Mouse (Mus musculus) cerebellum, adult 11-12 months (tissue): ENCODE measurements around the gene Art2b.
A peak's percentile ranks its signal among the peaks of the same experiment; 100 is the strongest.
"Not testable (repeated sequence)": the region's sequence is repeated elsewhere in the genome, so short reads cannot be mapped to it uniquely, and the experiment has no call there.

Experiments
- DNase-seq: peaks from one replicate; pipeline ENCODE4 v3.0.0; 2022

Gene Art2b

DNA sequence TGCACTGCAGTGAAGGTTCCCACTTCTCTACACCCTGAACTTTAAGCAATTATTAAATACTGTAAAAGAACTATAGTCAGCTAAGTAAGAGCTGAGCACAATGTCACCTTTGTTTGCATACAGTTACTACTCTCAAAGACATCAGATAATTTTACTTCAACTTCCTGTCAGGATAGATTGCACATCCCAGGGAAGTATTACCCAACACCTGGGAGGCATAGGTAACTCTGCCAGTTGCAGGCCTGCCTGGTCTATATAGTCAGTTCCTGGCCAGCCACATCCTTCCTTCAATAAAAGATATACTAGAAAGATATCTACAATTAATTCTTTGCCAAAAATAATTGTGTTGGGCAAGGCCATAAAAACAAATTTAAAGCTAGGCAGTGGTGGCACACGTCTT is 28.0 kb downstream of the Art2b start:
- DNase-seq: no peak

DNA sequence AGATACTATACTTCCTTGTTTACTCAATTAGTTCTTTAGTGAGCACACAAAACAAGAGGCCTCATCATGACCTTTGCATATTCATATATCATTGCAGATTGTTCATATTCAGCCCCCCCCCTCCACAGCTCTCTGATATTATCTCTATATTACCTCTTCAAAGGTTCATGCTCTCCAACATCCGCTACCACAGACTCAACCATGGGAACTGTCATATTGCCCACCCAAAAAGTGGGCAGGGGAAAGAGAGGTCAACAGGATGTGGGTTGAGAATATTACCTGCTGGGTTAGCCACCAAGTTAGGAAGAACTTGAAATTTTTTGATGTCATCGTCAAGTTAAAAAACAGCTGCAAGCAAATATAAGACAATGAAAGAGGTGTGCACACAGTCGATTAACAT is 29.9 kb downstream of the Art2b start:
- not testable (repeated sequence) for DNase-seq

DNA sequence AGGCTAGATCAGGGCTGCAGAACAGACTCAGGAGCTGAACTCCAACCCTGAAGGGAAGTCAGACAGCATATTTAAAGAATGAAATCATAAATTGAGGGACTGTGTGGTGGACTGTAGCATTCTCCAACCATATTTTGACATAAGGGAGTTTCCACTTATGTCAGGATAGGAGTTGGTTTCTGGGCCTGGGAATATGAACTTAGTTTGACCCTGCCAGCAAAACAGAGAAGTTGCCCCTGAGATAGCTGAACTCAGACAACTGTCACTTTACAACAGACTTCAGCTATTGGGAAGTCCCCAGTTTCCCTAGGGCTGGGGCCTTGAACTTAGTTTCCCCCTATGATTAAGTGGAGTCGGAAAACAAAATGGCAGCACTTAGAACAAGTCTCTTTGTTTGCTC is 33.9 kb downstream of the Art2b start:
- no peak for DNase-seq

DNA sequence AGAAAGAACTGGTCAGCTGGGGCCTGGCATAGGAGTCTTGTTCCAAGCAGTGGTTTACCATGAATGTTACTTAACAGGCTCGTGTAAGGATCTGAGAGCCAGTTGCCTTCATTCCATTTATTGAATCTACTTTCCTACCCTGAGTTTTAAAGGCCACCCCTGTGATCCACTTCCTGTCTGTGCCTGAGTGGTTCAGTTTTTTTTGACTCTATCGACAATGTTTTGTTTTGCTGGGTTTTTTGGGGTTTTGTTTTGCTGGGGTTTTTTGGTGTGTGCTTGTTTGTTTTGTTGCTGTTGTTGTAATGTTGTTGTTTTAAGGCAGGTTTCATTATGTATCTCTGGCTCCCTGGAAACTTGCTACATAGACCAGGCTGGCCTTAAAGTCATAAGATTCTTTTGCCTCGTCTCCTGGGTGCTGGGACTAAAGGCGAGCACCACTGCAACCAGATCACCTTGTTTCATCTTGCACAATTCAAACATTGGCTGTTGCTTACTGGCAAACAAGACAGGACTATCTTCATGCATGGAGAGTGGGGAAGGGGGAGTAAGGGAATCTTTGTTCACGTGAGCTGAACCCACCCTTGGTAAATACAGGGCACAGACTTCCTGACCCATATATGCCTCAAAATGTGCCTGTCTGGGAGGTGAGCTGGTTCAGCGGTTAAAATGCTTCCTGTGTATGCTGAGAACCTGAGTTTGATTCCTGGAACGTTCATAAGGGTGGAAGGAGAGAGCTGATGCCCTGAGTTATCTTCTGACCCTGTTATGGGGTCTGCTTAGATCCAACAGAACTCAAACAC is 34.5 kb downstream of the Art2b start:
- no peak for DNase-seq

DNA sequence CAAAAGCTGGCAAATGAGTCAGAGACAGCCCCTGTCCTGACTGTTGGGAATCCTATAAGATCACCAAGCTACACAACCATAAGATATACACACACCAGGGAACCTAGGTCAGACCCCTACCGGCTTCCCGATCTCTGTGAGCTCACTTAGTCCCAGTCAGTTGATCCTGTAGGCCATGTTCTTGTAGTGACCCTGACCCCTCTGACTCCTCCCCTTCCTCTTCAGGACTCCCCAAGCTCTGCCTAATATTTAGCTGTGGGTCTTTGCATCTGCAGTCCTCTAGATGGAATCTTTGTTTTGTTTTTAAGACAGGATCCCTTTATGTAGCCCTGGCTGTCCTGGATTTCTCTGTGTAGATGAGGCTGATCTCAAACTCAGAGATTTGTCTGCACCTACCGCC is 36.1 kb downstream of the Art2b start:
- no peak for DNase-seq

DNA sequence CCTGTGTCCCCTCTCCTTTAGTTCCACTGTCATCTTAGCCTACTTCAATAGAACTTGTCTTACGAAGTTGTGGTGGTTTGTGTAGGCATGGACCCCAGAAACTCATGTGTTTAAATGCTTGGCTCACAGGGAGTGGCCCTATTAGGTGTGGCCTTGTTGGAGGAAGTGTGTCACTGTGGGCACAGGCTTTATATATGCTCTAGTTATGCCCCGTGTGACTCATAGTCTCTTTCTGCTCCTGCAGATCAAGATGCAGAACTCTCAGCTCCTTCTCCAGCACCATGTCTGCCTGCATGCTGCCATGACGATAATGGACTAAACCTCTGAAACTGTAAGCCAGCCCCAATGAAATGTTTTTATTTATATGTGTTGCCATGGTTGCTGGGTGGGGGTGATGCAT is 37.7 kb downstream of the Art2b start:
- DNase-seq: no peak

DNA sequence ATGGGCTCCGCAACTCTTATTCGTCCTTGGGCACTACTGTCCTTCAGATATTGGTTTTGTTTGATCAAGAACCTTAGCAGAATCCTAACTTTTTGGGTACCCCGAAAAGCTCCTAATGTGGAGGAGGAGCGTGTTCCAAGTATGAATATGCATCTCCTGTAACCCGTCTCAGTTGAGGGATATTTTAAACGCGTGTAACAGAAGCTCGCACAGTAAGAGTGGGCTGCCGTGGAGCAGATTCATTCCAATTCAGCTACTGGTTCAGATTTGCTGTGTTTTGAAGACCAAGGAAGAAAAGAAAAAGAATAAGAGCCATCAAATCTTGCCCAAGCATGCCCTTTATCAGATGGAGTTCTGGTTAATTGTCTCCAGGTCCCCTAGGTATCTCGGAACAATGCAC is 43.7 kb downstream of the Art2b start:
- DNase-seq: no peak

DNA sequence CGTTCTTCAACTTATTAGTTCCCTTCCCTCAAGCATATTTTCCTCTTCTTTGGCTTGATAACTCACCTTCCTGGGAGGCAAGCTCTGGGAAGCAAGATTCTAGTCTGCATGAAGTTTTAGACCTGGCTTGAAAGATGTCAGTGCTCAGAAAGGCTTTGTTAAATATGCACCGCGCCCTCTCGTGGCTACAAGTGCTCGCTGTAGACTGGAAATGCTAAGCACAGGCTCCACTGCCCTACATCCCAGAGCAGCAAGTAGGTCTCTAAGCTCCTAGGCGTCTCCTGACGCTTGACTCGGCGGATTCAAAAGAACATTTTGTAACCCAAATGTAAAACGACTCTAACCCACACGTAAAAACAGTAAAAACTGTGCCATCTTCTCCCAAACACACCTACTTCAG is 44.3 kb downstream of the Art2b start:
- DNase-seq: peak; percentile 44

DNA sequence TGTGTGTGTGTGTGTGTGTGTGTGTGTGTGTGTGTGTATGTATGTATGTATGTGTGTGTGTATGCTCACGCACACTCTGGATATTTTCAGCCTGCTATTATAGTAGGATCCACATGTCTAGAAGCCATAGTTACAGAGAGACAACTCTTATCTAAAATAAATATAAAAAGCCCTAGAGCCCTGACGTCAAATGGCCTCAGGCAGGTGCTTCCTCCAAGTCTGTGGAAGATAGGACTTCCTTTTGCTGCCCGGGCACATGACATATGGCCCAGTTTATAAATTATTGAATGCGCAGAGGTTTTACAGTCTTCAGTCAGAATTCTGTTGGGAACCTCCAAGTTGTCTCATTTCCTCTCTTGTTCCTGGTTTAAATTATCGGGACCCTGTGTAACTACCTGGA is 44.7 kb downstream of the Art2b start:
- no peak for DNase-seq

DNA sequence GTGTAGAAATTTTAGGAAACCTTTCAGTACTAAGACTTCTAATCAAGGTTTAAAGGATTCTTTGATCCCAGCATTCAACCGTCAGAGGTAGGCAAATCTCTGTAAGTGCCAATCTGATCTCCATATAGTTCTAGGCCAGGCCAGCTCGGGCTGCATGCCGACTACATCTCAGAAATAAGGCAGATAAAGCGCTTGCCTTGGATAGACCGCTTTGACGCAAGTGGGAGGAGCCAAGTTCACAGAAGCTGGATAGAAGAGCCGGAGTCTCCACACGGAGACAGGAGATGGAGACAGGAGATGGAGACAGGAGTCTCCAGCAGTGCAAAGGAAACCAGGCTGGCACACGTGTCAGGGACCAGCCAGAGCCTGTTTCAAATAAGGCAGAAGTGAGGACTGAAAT is 45.6 kb downstream of the Art2b start:
- no peak for DNase-seq

DNA sequence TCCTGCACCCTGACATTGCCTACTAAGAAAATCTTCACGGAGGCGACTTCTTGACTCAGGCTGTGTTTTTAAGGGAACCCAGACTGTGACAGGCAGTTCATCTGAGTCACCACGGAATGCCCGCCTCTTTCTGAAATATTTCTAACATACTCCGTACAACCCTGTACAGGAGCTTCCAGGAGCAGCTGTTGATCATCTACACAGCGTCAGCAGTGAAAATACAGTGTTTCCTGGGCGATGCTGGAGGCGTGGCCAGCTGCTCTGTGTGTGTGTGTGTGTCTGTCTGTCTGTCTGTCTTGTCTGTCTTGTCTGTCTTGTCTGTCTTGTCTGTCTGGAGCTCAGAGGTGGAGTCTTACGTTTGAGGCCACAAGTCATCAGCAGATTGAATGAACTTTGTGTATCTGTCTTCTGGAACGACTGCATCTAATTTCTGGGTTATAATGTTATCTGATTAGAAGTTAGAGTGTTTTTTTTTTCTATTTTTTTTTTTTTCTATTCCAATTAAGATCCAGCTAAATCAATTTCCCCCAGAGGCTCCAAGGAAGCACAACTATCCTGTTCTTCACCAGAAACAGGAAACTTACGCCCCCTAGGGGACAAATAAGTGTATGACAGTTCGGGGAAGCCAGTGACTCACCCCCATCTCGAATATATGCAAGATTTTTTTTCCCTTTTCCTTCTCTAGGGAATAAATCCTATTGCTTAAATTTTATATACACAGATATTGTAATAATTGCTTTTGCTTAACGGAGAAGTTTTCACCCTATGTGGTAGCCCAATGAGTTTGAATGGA is 47.1 kb downstream of the Art2b start:
- DNase-seq: no peak

DNA sequence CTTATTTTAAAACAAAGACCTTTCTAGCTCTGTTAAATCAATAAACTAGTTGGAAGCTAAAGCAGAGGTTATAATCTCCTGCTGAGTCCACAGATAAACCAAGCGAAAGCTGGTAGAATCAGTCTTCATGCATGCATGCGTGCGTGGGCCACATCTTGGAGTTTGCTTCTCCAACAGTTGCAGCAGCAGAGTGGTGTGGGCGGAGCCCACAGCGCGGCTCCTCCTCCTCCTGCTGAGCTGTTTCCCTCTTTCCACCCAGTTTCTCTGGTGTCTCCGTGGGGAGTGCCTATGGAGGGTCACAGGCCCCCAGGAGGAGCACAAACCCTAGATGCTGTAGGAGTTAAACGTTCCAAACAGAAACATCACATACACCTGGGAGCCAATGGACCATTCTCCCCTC is 47.9 kb downstream of the Art2b start:
- no peak for DNase-seq

DNA sequence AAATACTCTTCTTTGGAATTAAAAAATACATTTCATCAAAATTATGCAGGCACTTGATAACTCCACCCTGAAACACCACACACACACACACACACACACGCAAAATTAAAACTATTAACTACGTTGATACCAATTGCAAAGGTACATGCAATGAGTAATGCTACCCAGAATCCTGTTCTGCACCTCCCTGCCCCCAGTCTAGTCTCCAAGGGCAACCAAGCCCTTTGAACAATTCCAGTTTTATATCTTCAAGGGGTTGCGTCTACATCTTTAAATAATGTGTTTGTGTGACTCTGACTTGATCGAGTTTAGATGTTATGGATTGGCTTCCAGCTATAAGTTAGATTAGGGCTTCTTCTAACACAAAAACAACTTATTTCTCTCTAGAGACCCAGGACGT is 49.9 kb downstream of the Art2b start:
- no peak for DNase-seq

DNA sequence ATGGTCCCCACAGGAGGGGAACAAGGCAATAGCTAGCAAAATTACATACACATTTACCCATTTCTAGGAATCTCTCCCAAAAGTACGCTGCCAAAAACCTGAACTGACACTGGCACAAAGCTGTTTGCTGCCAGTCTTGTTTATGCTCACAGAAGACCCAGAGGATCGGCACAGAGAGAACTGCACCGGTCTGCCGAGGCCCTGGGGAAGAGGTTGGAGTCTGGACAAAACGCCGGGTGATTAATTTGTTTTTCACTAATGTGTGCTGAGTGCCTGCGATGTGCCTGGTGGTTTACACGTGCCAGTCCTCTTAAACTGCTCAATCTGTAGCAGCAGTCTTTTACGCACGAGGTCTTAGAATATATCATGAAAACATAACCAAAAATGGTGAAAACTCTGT is 50.3 kb downstream of the Art2b start:
- no peak for DNase-seq

DNA sequence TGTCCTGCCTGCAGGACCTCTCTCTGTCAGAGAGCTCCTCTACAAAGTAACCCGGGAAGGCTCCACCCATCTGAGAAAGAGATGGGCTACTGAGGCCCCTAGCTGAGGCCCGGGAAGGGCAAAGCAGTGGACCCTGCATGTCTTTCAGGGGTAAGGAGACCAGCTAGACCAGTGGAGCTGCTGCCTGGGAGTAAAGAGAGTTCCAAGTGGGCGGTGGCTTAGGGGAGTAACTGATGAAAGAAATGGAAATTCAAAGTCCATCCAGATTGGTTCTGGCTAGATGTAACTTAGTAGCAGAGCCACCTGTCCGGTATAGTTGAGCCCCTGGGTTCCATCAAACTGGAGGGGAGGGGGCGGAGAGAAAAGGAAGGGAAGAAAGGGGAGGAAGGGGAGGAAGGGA is 51.0 kb downstream of the Art2b start:
- DNase-seq: no peak
